Mouse (Mus musculus) embryonic stem cell, embryonic (primary cell): ENCODE data around the gene Rassf3.

Experiments used
- CTCF ChIA-PET, 4 experiments: fragments of 300-600 bp in 2 of 4; fragments of 350-600 bp in 2 of 4; sonication (Branson Sonifier 250); formaldehyde crosslinking; loops; one replicate each; lab custom pipeline; 2022; ENCODE audit warnings: inconsistent platforms in 2 of 4; lab: Charles Lee
- POLR2A ChIA-PET, 4 experiments: fragments of 300-600 bp in 2 of 4; fragments of 350-600 bp in 2 of 4; sonication (Branson Sonifier 250); formaldehyde crosslinking; loops; one replicate each; lab custom pipeline; 2022; ENCODE audit warnings: antibody characterized with exemption in 4 of 4, inconsistent platforms in 1 of 4; lab: Charles Lee

Gene Rassf3

GRCm38 (mm10) chr10:121497968-121498367 lies 21.8 kb upstream of the Rassf3 start:
- ChIA-PET CTCF (interaction anchor here in 2 of 4 experiments (0.6 to 1.6 kb wide), 6 partner anchors 10 to 68 kb away, joined by 3 to 7 read pairs (median 4); partner anchors contain the start of gene Rassf3 (in 1 of the 2)), POLR2A (interaction anchor here (0.6 to 5.0 kb wide), 9 partner anchors 9 to 268 kb away, joined by 3 to 35 read pairs (median 5); partner anchors contain the start of gene Rassf3 (in 2 of the 4))

- ChIA-PET CTCF (no interaction called here), POLR2A (interaction anchor here in 2 of 4 experiments (0.6 to 1.4 kb wide), 6 partner anchors 9 to 490 kb away, joined by 3 to 9 read pairs (median 4); no protein-coding TSS in a partner anchor)
These were observed 20.5 kb upstream of the Rassf3 start for GRCm38 (mm10) chr10:121496616-121497015.

GRCm38 (mm10) chr10:121494163-121494425 lies 17.9 kb upstream of the Rassf3 start:
- ChIA-PET CTCF (interaction anchor here in 1 of 4 experiments (0.7 kb wide), 1 partner anchor 180 kb away, joined by 3 read pairs; no protein-coding TSS in a partner anchor), POLR2A (interaction anchor here in 1 of 4 experiments (0.7 to 1.5 kb wide), 2 partner anchors 9 to 50 kb away, joined by 3 read pairs; no protein-coding TSS in a partner anchor)

- CTCF ChIA-PET = interaction anchor here in 1 of 4 experiments (0.6 kb wide), 1 partner anchor 66 kb away, joined by 5 read pairs; no protein-coding TSS in a partner anchor
- POLR2A ChIA-PET = interaction anchor here in 3 of 4 experiments (0.5 to 1.5 kb wide), 3 partner anchors 8 to 522 kb away, joined by 3 to 5 read pairs (median 4); no protein-coding TSS in a partner anchor
These were observed 17.4 kb upstream of the Rassf3 start for GRCm38 (mm10) chr10:121493374-121494162.

GRCm38 (mm10) chr10:121492608-121493315 lies 16.6 kb upstream of the Rassf3 start:
- ChIA-PET CTCF (interaction anchor here in 1 of 4 experiments (0.6 kb wide), 1 partner anchor 65 kb away, joined by 5 read pairs; no protein-coding TSS in a partner anchor), POLR2A (interaction anchor here in 3 of 4 experiments (0.5 to 1.5 kb wide), 5 partner anchors 8 to 522 kb away, joined by 3 to 5 read pairs (median 4); no protein-coding TSS in a partner anchor)

GRCm38 (mm10) chr10:121489941-121490340 lies 13.8 kb upstream of the Rassf3 start:
- POLR2A ChIA-PET = interaction anchor here in 1 of 4 experiments (0.8 kb wide), 1 partner anchor 15 kb away, joined by 3 read pairs; no protein-coding TSS in a partner anchor

GRCm38 (mm10) chr10:121488623-121489299 lies 12.6 kb upstream of the Rassf3 start:
- ChIA-PET CTCF (interaction anchor here in 1 of 4 experiments (1.1 kb wide), 1 partner anchor 12 kb away, joined by 3 read pairs; no protein-coding TSS in a partner anchor), POLR2A (interaction anchor here in 1 of 4 experiments (0.6 kb wide), 1 partner anchor 12 kb away, joined by 10 read pairs; the partner anchor contains the start of gene Rassf3)

More at GRCm38 (mm10) chr10:121489941-121490340, 13.8 kb upstream of the Rassf3 start:
- CTCF ChIA-PET = no interaction called here

- CTCF ChIA-PET = no interaction called here
- POLR2A ChIA-PET = interaction anchor here in 1 of 4 experiments (0.5 kb wide), 1 partner anchor 609 kb away, joined by 3 read pairs; no protein-coding TSS in a partner anchor
These were observed 11.6 kb upstream of the Rassf3 start for GRCm38 (mm10) chr10:121487716-121488115.

GRCm38 (mm10) chr10:121486350-121486749 lies 10.2 kb upstream of the Rassf3 start:
- ChIA-PET POLR2A (interaction anchor here in 3 of 4 experiments (1.0 to 1.3 kb wide), 3 partner anchors 10 to 29 kb away, joined by 3 read pairs; partner anchors contain the start of gene Rassf3 (in 1 of the 3)), CTCF (interaction anchor here in 2 of 4 experiments (0.6 to 0.7 kb wide), 2 partner anchors 69 to 88 kb away, joined by 3 to 6 read pairs; no protein-coding TSS in a partner anchor)

- CTCF ChIA-PET = interaction anchor here in 1 of 4 experiments (0.6 kb wide), 1 partner anchor 152 kb away, joined by 4 read pairs; no protein-coding TSS in a partner anchor
- POLR2A ChIA-PET = interaction anchor here in 1 of 4 experiments (0.6 kb wide), 2 partner anchors 476 to 503 kb away, joined by 3 to 4 read pairs; no protein-coding TSS in a partner anchor
These were observed 7.2 kb upstream of the Rassf3 start for GRCm38 (mm10) chr10:121483364-121483763.

GRCm38 (mm10) chr10:121481141-121481540 lies 5.0 kb upstream of the Rassf3 start:
- CTCF ChIA-PET = interaction anchor here in 1 of 4 experiments (1.0 kb wide), 1 partner anchor 17 kb away, joined by 3 read pairs; no protein-coding TSS in a partner anchor
- POLR2A ChIA-PET = interaction anchor here in 1 of 4 experiments (0.6 kb wide), 1 partner anchor 81 kb away, joined by 3 read pairs; no protein-coding TSS in a partner anchor

GRCm38 (mm10) chr10:121479987-121480386 lies 3.8 kb upstream of the Rassf3 start:
- ChIA-PET POLR2A (interaction anchor here in 1 of 4 experiments (0.8 kb wide), 1 partner anchor 82 kb away, joined by 3 read pairs; no protein-coding TSS in a partner anchor), CTCF (no interaction called here)

GRCm38 (mm10) chr10:121477433-121477832 lies 1.3 kb upstream of the Rassf3 start:
- ChIA-PET POLR2A (interaction anchor here in 2 of 4 experiments (0.6 to 1.8 kb wide), 5 partner anchors 8 to 336 kb away, joined by 3 to 8 read pairs (median 5); no protein-coding TSS in a partner anchor), CTCF (interaction anchor here in 1 of 4 experiments (0.7 kb wide), 1 partner anchor 115 kb away, joined by 4 read pairs; no protein-coding TSS in a partner anchor)

GRCm38 (mm10) chr10:121476968-121477337 lies 806 bp upstream of the Rassf3 start:
- CTCF ChIA-PET = interaction anchor here in 3 of 4 experiments (0.6 to 1.7 kb wide), 7 partner anchors 9 to 114 kb away, joined by 3 to 5 read pairs (median 4); no protein-coding TSS in a partner anchor
- POLR2A ChIA-PET = interaction anchor here (0.6 to 3.8 kb wide), 27 partner anchors 8 to 548 kb away, joined by 3 to 35 read pairs (median 5); no protein-coding TSS in a partner anchor

- CTCF ChIA-PET = interaction anchor here in 2 of 4 experiments (0.7 to 1.7 kb wide), 8 partner anchors 8 to 66 kb away, joined by 3 to 8 read pairs (median 4); no protein-coding TSS in a partner anchor
These were observed 438 bp downstream of the Rassf3 start for GRCm38 (mm10) chr10:121475672-121476146.

GRCm38 (mm10) chr10:121475101-121475671 lies 961 bp downstream of the Rassf3 start:
- POLR2A ChIA-PET = interaction anchor here in 3 of 4 experiments (0.7 to 3.8 kb wide), 15 partner anchors 11 to 182 kb away, joined by 3 to 35 read pairs (median 4); no protein-coding TSS in a partner anchor
- CTCF ChIA-PET = interaction anchor here in 2 of 4 experiments (0.8 to 1.7 kb wide), 7 partner anchors 20 to 70 kb away, joined by 3 to 8 read pairs (median 4); no protein-coding TSS in a partner anchor

More at GRCm38 (mm10) chr10:121475672-121476146, 438 bp downstream of the Rassf3 start:
- POLR2A ChIA-PET = interaction anchor here in 3 of 4 experiments (0.6 to 3.8 kb wide), 30 partner anchors 8 to 621 kb away, joined by 3 to 35 read pairs (median 4); partner anchors contain the start of genes Gns (in 1 of the 3) and Rxylt1 (in 1 of the 3)
